In the genomic region with DNA sequence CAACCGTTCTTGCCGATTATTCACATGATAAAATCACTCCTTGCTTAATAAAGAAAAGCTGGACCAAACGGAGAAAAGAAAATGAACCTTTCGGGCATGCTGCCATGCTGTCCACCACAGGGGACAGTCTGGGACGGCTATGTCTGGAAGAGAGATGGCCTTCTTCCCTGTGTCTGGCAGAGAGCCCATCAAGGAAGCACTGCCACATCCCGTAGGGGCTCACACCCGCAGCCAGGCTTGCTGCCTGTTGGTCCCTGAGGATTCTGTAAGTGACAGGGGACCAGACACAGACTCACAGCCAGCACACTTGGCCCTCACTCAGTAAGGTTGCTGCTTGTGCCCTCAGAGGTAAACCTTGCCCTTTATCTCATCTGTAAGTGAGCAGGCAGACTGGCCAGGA, we compare ENCODE assay signal across 9 mouse cellular contexts.
DNase-seq lines count a peak whose midpoint lies in the region.
"Had no signal": no experiment of that assay in that cellular context is flagged by ENCODE, and none has a peak within 500 bp of the region (broad histone marks: within the 10 kb centered on the region; RNA-seq: fewer than 3 reads in every experiment).

No protein-coding gene starts in this region.

- peak; percentile 13 to 30 for DNase-seq in heart, adult 18-20 months
- no peak for DNase-seq in heart, postnatal 25 days (ENCODE audit: low spot score)
- peak; percentile 11 for DNase-seq in lung, postnatal 10 days
- no peak for DNase-seq in lung, postnatal 25 days (ENCODE audit: low spot score)
- peak; percentile 33 for DNase-seq in cerebellum, adult 9-10 months
- DNase-seq in kidney, postnatal 36 days: peak; percentile 12 to 32
- no peak for DNase-seq in thymus, postnatal 0 days (ENCODE audit: low spot score)
- no peak for DNase-seq in retina, embryonic 14.5 days (ENCODE audit: low spot score)
- DNase-seq: lung, adult 2 months had no signal

- intact Hi-C loops in heart, postnatal 25 days (cut with DNase I): no loop called here

Comparison
In these comparisons a context has a peak if more than half of its experiments do, and no peak if none do; other contexts are left out.
1. DNase-seq: peak in heart, adult 18-20 months (2 of 2), lung, postnatal 10 days (single experiment), cerebellum, adult 9-10 months (single experiment) and kidney, postnatal 36 days (2 of 2); none in heart, postnatal 25 days (single experiment), lung, postnatal 25 days (single experiment), thymus, postnatal 0 days (single experiment) and retina, embryonic 14.5 days (single experiment).